Mouse (Mus musculus) midbrain, embryonic 14.5 days (tissue): ENCODE measurements at regions not wholly inside any gene's neighbourhood (a gene's known extent, or its start where the extent isn't known, plus 50 kb on each side); places are given as distances from the start of the nearest gene placed in this dataset.

Experiments used
- ATAC-seq: fragments of 200-750 bp; cut with Nextera tagmentation; 2 replicates; pipeline ENCODE4 v1.8.0; 2017; ENCODE audit warnings: moderate number of reproducible peaks, moderate library complexity; ENCODE audit not compliant: low FRiP score, low TSS enrichment
- DNase-seq: peaks from one replicate; pipeline ENCODE4 v3.0.0-alpha.2; 2015
- H3K27ac ChIP-seq: fragments of 300-500 bp; sonication (generic); replicated peaks from 2 replicates; pipeline ENCODE4 v1.5.1; 2014; ENCODE audit warnings: mild to moderate bottlenecking, low read depth, low read length, moderate library complexity
- H3K27me3 ChIP-seq: fragments of 300-500 bp; sonication (generic); 2 replicates; pipeline ENCODE4 v1.6.1; 2014; ENCODE audit warnings: low read length, control low read depth, mixed read lengths; ENCODE audit not compliant: control insufficient read depth, insufficient read depth
- H3K36me3 ChIP-seq: fragments of 300-500 bp; sonication (generic); 2 replicates; pipeline ENCODE4 v1.6.1; 2014; ENCODE audit warnings: low read length, control low read depth; ENCODE audit not compliant: control insufficient read depth, insufficient read depth
- H3K4me1 ChIP-seq: fragments of 300-500 bp; sonication (generic); 2 replicates; pipeline ENCODE4 v1.6.1; 2014; ENCODE audit warnings: mild to moderate bottlenecking, antibody characterized with exemption, low read length, control low read depth; ENCODE audit not compliant: control insufficient read depth, insufficient read depth
- H3K4me2 ChIP-seq: fragments of 300-500 bp; sonication (generic); 2 replicates; pipeline ENCODE4 v1.6.1; 2014; ENCODE audit warnings: mild to moderate bottlenecking, low read length, moderate library complexity
- H3K4me3 ChIP-seq: fragments of 300-500 bp; sonication (generic); replicated peaks from 2 replicates; pipeline ENCODE4 v1.5.1; 2014; ENCODE audit warnings: low read depth, low read length
- H3K9ac ChIP-seq: fragments of 300-500 bp; sonication (generic); replicated peaks from 2 replicates; pipeline ENCODE4 v1.6.1; 2014; ENCODE audit warnings: mild to moderate bottlenecking, low read length, moderate library complexity
- H3K9me3 ChIP-seq: fragments of 300-500 bp; sonication (generic); 2 replicates; pipeline ENCODE4 v1.6.1; 2016; ENCODE audit warnings: low read length, control low read depth, mixed read lengths; ENCODE audit not compliant: control insufficient read depth
- whole genome bisulfite sequencing: fragments of 180-500 bp; shearing (Covaris S2); extraction: QIAGEN DNeasy Blood & Tissue Kit; methylation state at CpG from one replicate; pipeline ENCODE4 v1.1.7; 2014; 5-methylcytosine and 5-hydroxymethylcytosine counted together

DNA sequence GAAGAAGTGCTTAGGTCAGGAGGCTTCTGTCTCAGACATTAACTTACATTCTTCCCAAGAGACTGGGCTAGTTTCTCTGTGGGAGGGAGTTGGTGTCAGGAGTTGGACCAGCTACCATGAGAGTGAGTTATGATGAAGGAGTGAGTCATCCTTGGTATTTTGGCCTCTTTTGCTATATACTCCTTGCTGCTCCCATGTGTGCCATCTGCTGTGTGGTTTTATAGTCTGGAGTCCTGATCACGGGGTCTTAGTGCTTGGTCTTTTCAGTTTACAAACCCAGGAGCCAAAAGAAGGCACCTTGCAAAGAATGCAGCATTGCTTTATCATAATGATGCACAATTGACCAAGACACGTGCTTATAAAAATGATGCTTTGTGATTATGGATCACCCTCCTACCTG lies 56.6 kb downstream of the Zfp503 start:
- DNase-seq = no peak
- no peak for ATAC-seq
- no peak overlapping the region for H3K27ac ChIP-seq
- H3K4me2 ChIP-seq = no peak overlapping the region
- no peaks in the 10 kb centered on the region for H3K27me3 ChIP-seq
- no peaks in the 10 kb centered on the region for H3K36me3 ChIP-seq
- H3K4me1 ChIP-seq = no peaks in the 10 kb centered on the region
- H3K9ac ChIP-seq = no peak overlapping the region
- no peaks in the 10 kb centered on the region for H3K9me3 ChIP-seq
- WGBS = 85% methylated on average over 2 of the region's 2 CpGs
- no peak overlapping the region for H3K4me3 ChIP-seq

GRCm38 (mm10) chr14:21931944-21932343 lies 57.5 kb downstream of the Zfp503 start:
- Histone ChIP-seq H3K27me3 (no peaks in the 10 kb centered on the region), H3K36me3 (no peaks in the 10 kb centered on the region), H3K9me3 (no peaks in the 10 kb centered on the region), H3K27ac (no peak overlapping the region), H3K9ac (no peak overlapping the region), H3K4me2 (no peak overlapping the region), H3K4me1 (no peaks in the 10 kb centered on the region), H3K4me3 (no peak overlapping the region)
- ATAC-seq = no peak
- DNase-seq = no peak
- 59% methylated on average over 7 of the region's 7 CpGs for WGBS

DNA sequence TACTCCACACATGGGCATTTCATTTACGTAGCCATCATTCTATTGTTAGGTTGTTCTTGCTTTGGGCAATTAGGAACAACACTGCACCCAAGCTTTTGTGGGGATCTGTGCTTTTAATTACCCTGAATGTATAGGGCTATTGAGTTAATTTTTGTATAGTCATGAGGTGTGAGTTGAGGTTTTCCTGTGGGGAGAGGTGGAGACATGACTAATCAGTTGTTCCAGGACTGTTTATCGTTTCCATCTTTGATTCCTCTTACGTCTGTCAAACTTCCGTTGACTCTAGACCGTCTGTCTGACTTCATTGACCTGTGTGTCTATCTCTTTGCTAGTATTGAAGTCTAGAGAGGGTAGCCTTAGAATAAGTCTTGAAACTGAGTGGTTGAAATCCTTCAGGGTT lies 60.4 kb downstream of the Zfp503 start:
- no peaks in the 10 kb centered on the region for H3K27me3 ChIP-seq
- DNase-seq = no peak
- no peak overlapping the region for H3K27ac ChIP-seq
- no peak for ATAC-seq
- H3K36me3 ChIP-seq = no peaks in the 10 kb centered on the region
- no peak overlapping the region for H3K4me2 ChIP-seq
- no peak overlapping the region for H3K4me3 ChIP-seq
- WGBS = 88% methylated on average over 5 of the region's 5 CpGs
- H3K4me1 ChIP-seq = no peaks in the 10 kb centered on the region
- no peaks in the 10 kb centered on the region for H3K9me3 ChIP-seq
- no peak overlapping the region for H3K9ac ChIP-seq

- Histone ChIP-seq H3K36me3 (no peaks in the 10 kb centered on the region), H3K9me3 (no peaks in the 10 kb centered on the region), H3K27me3 (no peaks in the 10 kb centered on the region), H3K4me3 (no peak overlapping the region), H3K4me2 (no peak overlapping the region), H3K4me1 (no peaks in the 10 kb centered on the region), H3K27ac (no peak overlapping the region), H3K9ac (no peak overlapping the region)
- DNase-seq = no peak
- 84% methylated on average over 3 of the region's 3 CpGs for WGBS
- no peak for ATAC-seq
Measured at GRCm38 (mm10) chr14:21916671-21917070, 67.9 kb upstream of the Comtd1 start.

DNA sequence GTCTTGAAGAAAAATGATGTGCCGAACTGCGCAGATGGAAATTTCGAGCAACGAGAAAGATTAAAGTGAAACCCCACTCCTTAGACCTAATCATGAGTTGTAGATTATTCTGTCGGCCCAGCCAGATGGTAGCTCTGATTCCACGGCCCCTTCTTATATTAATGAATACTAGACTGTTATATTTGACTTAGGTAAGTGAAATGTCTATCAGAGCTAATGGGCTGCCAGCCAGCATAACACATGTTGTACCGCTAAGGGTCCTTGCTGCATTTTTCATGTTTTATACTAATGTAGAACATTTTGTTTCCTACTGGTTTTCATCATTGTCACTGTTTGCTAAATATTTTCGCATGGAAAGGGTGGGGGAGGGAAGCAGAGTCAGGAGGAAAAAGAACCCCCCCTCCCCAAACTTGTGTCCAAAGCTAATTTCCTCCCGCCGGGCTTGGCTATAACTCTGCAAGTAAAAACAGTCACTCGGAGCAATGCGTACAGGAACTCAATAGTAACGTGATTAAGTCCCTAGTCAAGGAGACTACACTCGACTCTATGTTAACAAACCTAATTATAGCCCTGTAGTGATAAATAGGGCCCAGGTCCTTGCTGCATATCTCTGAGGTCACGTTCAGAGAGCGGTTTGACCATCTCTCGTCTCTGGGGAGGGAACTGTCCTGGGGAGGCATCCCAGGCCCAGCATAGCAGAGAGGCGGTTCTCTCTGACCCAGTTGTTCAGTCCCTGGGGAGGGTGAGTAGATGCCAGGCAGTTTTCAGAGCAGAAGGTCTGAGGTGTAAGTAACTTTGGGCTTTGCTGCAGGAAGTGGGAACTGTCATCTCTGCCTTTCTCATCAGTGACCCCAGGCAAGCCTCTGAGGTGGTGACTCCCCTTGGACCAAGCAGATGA lies 56.0 kb upstream of the Comtd1 start:
- no peak for ATAC-seq
- Histone ChIP-seq H3K36me3 (no peaks in the 10 kb centered on the region), H3K27me3 (no peaks in the 10 kb centered on the region), H3K9ac (no peak overlapping the region), H3K27ac (no peak overlapping the region), H3K4me2 (no peak overlapping the region), H3K4me3 (no peak overlapping the region), H3K9me3 (no peaks in the 10 kb centered on the region), H3K4me1 (peaks cover 8% of the 10 kb centered on the region)
- 75% methylated on average over 18 of the region's 18 CpGs for WGBS
- peak; percentile 31 for DNase-seq

GRCm38 (mm10) chr14:21903562-21904497 lies 55.1 kb upstream of the Comtd1 start:
- peaks cover 8% of the 10 kb centered on the region for H3K4me1 ChIP-seq
- no peaks in the 10 kb centered on the region for H3K9me3 ChIP-seq
- H3K36me3 ChIP-seq = no peaks in the 10 kb centered on the region
- peak; percentile 67 for DNase-seq
- H3K4me2 ChIP-seq = peak overlapping the region; percentile 26
- H3K9ac ChIP-seq = no peak overlapping the region
- ATAC-seq = no peak
- H3K4me3 ChIP-seq = no peak overlapping the region
- WGBS = 31% methylated on average over 23 of the region's 23 CpGs
- no peaks in the 10 kb centered on the region for H3K27me3 ChIP-seq
- no peak overlapping the region for H3K27ac ChIP-seq

- WGBS = 69% methylated on average over 1 of the region's 1 CpGs
- Histone ChIP-seq H3K4me1 (peaks cover 8% of the 10 kb centered on the region), H3K27ac (no peak overlapping the region)
Measured at GRCm38 (mm10) chr14:21902856-21903255, 54.1 kb upstream of the Comtd1 start.

GRCm38 (mm10) chr14:21902456-21902855 lies 53.7 kb upstream of the Comtd1 start:
- Histone ChIP-seq H3K9ac (no peak overlapping the region), H3K27me3 (no peaks in the 10 kb centered on the region), H3K4me2 (no peak overlapping the region), H3K4me3 (no peak overlapping the region), H3K27ac (no peak overlapping the region), H3K4me1 (peaks cover 8% of the 10 kb centered on the region), H3K9me3 (no peaks in the 10 kb centered on the region), H3K36me3 (no peaks in the 10 kb centered on the region)
- DNase-seq = no peak
- WGBS = 92% methylated on average over 3 of the region's 3 CpGs
- ATAC-seq = no peak

More at GRCm38 (mm10) chr14:21902856-21903255, 54.1 kb upstream of the Comtd1 start:
- Histone ChIP-seq H3K36me3 (no peaks in the 10 kb centered on the region), H3K9ac (no peak overlapping the region), H3K27me3 (no peaks in the 10 kb centered on the region), H3K4me2 (no peak overlapping the region), H3K4me3 (no peak overlapping the region), H3K9me3 (no peaks in the 10 kb centered on the region)
- no peak for ATAC-seq
- no peak for DNase-seq
